In the genomic region with DNA sequence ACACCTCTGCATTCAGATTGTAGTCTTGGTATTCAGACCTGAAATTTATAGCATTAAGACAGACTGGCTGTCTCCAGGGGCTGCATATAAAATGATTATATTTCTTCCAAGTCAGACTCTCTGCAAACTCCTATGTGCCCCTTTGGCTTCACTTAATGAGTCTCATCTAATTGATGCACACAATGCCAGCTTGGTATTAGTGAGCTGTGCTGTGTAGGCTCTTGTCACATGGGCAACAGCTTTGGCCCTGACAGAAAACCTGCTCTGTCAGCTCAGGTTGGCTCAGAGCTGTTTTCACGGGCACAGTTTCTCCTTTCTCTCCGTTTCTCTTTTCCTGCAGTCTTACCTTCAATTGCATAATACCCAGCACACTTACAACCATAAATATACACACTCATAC, we compare ENCODE assay signal across 18 mouse cellular contexts.
"Had no signal": no experiment of that assay in that cellular context is flagged by ENCODE, and none has a peak within 500 bp of the region (broad histone marks: within the 10 kb centered on the region; RNA-seq: fewer than 3 reads in every experiment).

No protein-coding gene starts in this region.

- H3K9me3 ChIP-seq: lung, embryonic 15.5 days; midbrain, embryonic 12.5 days; neural tube, embryonic 12.5 days; stomach, embryonic 15.5 days had no signal

- DNase-seq: liver, postnatal 0 days; lung, adult 2 months; lung, postnatal 14 days; lung, postnatal 36 days; midbrain, embryonic 14.5 days; right cerebral cortex, postnatal 14 days; thymus, adult 2 months; thymus, postnatal 25 days; thymus, postnatal 4 days had no signal

- H3K4me2 ChIP-seq: lung, embryonic 15.5 days; midbrain, embryonic 12.5 days; neural tube, embryonic 12.5 days; stomach, embryonic 15.5 days had no signal

- H3K27ac ChIP-seq: lung, embryonic 15.5 days; macrophage; midbrain, embryonic 12.5 days; neural tube, embryonic 12.5 days; stomach, embryonic 15.5 days; stomach, postnatal 0 days had no signal

- H3K36me3 ChIP-seq: lung, embryonic 15.5 days; midbrain, embryonic 12.5 days; neural tube, embryonic 12.5 days; stomach, embryonic 15.5 days had no signal

- H3K4me3 ChIP-seq: lung, embryonic 15.5 days; megakaryocyte, embryonic 14.5 days; midbrain, embryonic 12.5 days; neural tube, embryonic 12.5 days; stomach, embryonic 15.5 days had no signal

- ATAC-seq: liver, postnatal 0 days; lung, postnatal 0 days; midbrain, embryonic 16.5 days had no signal

- H3K9ac ChIP-seq: liver, postnatal 0 days; lung, embryonic 15.5 days; midbrain, embryonic 12.5 days; neural tube, embryonic 12.5 days; stomach, embryonic 15.5 days had no signal

- H3K27me3 ChIP-seq: stomach, embryonic 15.5 days had no signal

- H3K4me1 ChIP-seq: lung, embryonic 15.5 days; megakaryocyte, embryonic 14.5 days; midbrain, embryonic 12.5 days; neural tube, embryonic 12.5 days; stomach, embryonic 15.5 days had no signal
